Mouse (Mus musculus) heart, adult 2 months (tissue): ENCODE results near the gene Gm21915. TPM values are rescaled to one million over a fixed set of nuclear protein-coding genes. Genes with fewer than 3 reads are reported as not detected.

Experiments used
- DNase-seq, 2 experiments: peaks; one replicate each; pipeline ENCODE4 v3.0.0; 2021
- H3K27ac ChIP-seq: fragments of 200-600 bp; 2 replicates; pipeline ENCODE4 v1.8.1; 2022
- H3K27me3 ChIP-seq: fragments of 200-500 bp; 2 replicates; pipeline ENCODE4 v1.6.1; 2012; ENCODE audit warnings: mild to moderate bottlenecking, low read length, inconsistent platforms, mixed read lengths; ENCODE audit not compliant: control insufficient read depth, insufficient read depth
- H3K36me3 ChIP-seq: fragments of 200-500 bp; 2 replicates; pipeline ENCODE4 v1.6.1; 2012; ENCODE audit warnings: low read length, inconsistent platforms; ENCODE audit not compliant: control insufficient read depth, insufficient read depth
- H3K4me1 ChIP-seq: fragments of 200-500 bp; 2 replicates; pipeline ENCODE4 v1.6.1; 2011; ENCODE audit warnings: low read length; ENCODE audit not compliant: control insufficient read depth, insufficient read depth
- H3K4me3 ChIP-seq: fragments of 200-600 bp; 2 replicates; pipeline ENCODE4 v1.8.1; 2022
- H3K79me2 ChIP-seq: fragments of 200-500 bp; replicated peaks from 2 replicates; pipeline ENCODE4 v1.6.1; 2012; ENCODE audit warnings: mild to moderate bottlenecking, inconsistent platforms, low read length, moderate library complexity, mixed read lengths; ENCODE audit not compliant: control insufficient read depth, insufficient read depth
- H3K9ac ChIP-seq: fragments of 200-500 bp; 2 replicates; pipeline ENCODE4 v1.6.1; 2012; ENCODE audit warnings: low read depth, mild to moderate bottlenecking, control low read depth, inconsistent platforms, low read length, mixed read lengths
- CTCF ChIP-seq: fragments of 200-600 bp; IDR thresholded peaks from 2 replicates; pipeline ENCODE4 v1.8.1; 2022; ENCODE audit warnings: antibody characterized with exemption, mild to moderate bottlenecking, moderate library complexity
- EP300 ChIP-seq: fragments of 200-500 bp; IDR thresholded peaks from 2 replicates; pipeline ENCODE4 v1.6.1; 2011; ENCODE audit warnings: low read depth, low read length, control low read depth; ENCODE audit not compliant: insufficient read depth
- POLR2A ChIP-seq: fragments of 200-500 bp; IDR thresholded peaks from 2 replicates; pipeline ENCODE4 v1.6.1; 2011; ENCODE audit warnings: mild to moderate bottlenecking, low read depth, low read length, control low read depth; ENCODE audit not compliant: insufficient read depth
- WGBS: fragments of 180-500 bp; shearing (Covaris S2); methylation state at CpG from one replicate; pipeline ENCODE4 v1.1.7; 2018; 5-methylcytosine and 5-hydroxymethylcytosine counted together
- intact Hi-C: fragments of 180-260 bp; cut with DNase I; formaldehyde crosslinking; loops from one replicate; pipeline ENCODE4 v1.15.1; 2025
- polyA plus RNA-seq: library from polyadenylated mRNA; depleted of rRNA; stranded (reverse); fragments of >200 nt; gene quantifications from 2 replicates; pipeline ENCODE4 v1.2.3, GENCODE M21; 2012
- total RNA-seq, 2 experiments: library from RNA; stranded (reverse); gene quantifications; 2 replicates each; pipeline ENCODE4 v1.2.3; 2021

The Gm21915 gene
- total and polyA plus RNA-seq, 3 experiments = not detected

- H3K36me3 ChIP-seq = no peaks in the 10 kb centered on the region
- peaks cover 1% of the 10 kb centered on the region; the same call in 1 of the 2 replicates for H3K4me1 ChIP-seq
- H3K4me3 ChIP-seq = no peak overlapping the region
- H3K79me2 ChIP-seq = no peaks in the 10 kb centered on the region
- no peak overlapping the region for H3K9ac ChIP-seq
- intact Hi-C loops = no loop called here
- H3K27ac ChIP-seq = no peak overlapping the region
- DNase-seq = no peak
- H3K27me3 ChIP-seq = no peaks in the 10 kb centered on the region
- WGBS = 27% methylated on average over 3 of the region's 3 CpGs
- TF ChIP-seq EP300 (no peak), POLR2A (no peak), CTCF (no peak)
Measured at GRCm38 (mm10) chr9:40693026-40693425, 22.6 kb downstream of the Gm21915 start.

- 57% methylated on average over 5 of the region's 5 CpGs for WGBS
- no peaks in the 10 kb centered on the region for H3K27me3 ChIP-seq
- no peak overlapping the region for H3K9ac ChIP-seq
- no peak for DNase-seq
- H3K27ac ChIP-seq = no peak overlapping the region
- no peak overlapping the region for H3K4me3 ChIP-seq
- TF ChIP-seq POLR2A (no peak), CTCF (no peak), EP300 (no peak)
- H3K79me2 ChIP-seq = no peaks in the 10 kb centered on the region
- intact Hi-C loops = no loop called here
- no peaks in the 10 kb centered on the region for H3K36me3 ChIP-seq
- H3K4me1 ChIP-seq = peaks cover 1% of the 10 kb centered on the region; the same call in 1 of the 2 replicates
Measured at GRCm38 (mm10) chr9:40693768-40694167, 23.4 kb downstream of the Gm21915 start.

- Histone ChIP-seq H3K27ac (no peak overlapping the region), H3K36me3 (no peaks in the 10 kb centered on the region), H3K9ac (no peak overlapping the region), H3K27me3 (no peaks in the 10 kb centered on the region), H3K4me1 (peaks cover 1% of the 10 kb centered on the region; the same call in 1 of the 2 replicates), H3K79me2 (no peaks in the 10 kb centered on the region), H3K4me3 (no peak overlapping the region)
- intact Hi-C loops = no loop called here
- 83% methylated on average over 12 of the region's 12 CpGs for WGBS
- TF ChIP-seq POLR2A (no peak), CTCF (no peak), EP300 (no peak)
- DNase-seq = no peak
Measured at GRCm38 (mm10) chr9:40694284-40694683, 23.9 kb downstream of the Gm21915 start.

GRCm38 (mm10) chr9:40696086-40696485 lies 25.7 kb downstream of the Gm21915 start:
- no peaks in the 10 kb centered on the region for H3K36me3 ChIP-seq
- TF ChIP-seq EP300 = no peak
- TF ChIP-seq POLR2A = no peak
- no peak for TF ChIP-seq CTCF
- H3K4me3 ChIP-seq = no peak overlapping the region
- no peak overlapping the region for H3K9ac ChIP-seq
- 0 out of 2 replicates have a peak, but pooled peaks cover 1% of the 10 kb centered on the region for H3K4me1 ChIP-seq
- H3K27ac ChIP-seq = no peak overlapping the region
- intact Hi-C loops = no loop called here
- H3K79me2 ChIP-seq = no peaks in the 10 kb centered on the region
- H3K27me3 ChIP-seq = no peaks in the 10 kb centered on the region
- DNase-seq = no peak
- 81% methylated on average over 4 of the region's 4 CpGs for WGBS

- Histone ChIP-seq H3K79me2 (no peaks in the 10 kb centered on the region), H3K9ac (no peak overlapping the region), H3K27ac (no peak overlapping the region), H3K36me3 (no peaks in the 10 kb centered on the region), H3K27me3 (no peaks in the 10 kb centered on the region), H3K4me3 (no peak overlapping the region), H3K4me1 (no peaks in the 10 kb centered on the region)
- intact Hi-C loops = no loop called here
- no peak for DNase-seq
- TF ChIP-seq POLR2A (no peak), EP300 (no peak), CTCF (no peak)
- WGBS = 81% methylated on average over 3 of the region's 3 CpGs
Measured at GRCm38 (mm10) chr9:40699194-40699593, 28.8 kb downstream of the Gm21915 start.

GRCm38 (mm10) chr9:40700253-40700652 lies 29.8 kb downstream of the Gm21915 start:
- DNase-seq = no peak
- Histone ChIP-seq H3K79me2 (no peaks in the 10 kb centered on the region), H3K27me3 (no peaks in the 10 kb centered on the region), H3K4me1 (no peaks in the 10 kb centered on the region), H3K9ac (no peak overlapping the region), H3K4me3 (no peak overlapping the region), H3K36me3 (no peaks in the 10 kb centered on the region), H3K27ac (no peak overlapping the region)
- TF ChIP-seq EP300 = no peak
- no peak for TF ChIP-seq CTCF
- no peak for TF ChIP-seq POLR2A
- intact Hi-C loops = no loop called here
- 84% methylated on average over 5 of the region's 5 CpGs for WGBS
